ENCODE assay signal across 35 mouse cellular contexts in genomic region chr1:11570274-11570673, GRCm38 (mm10).
"Had no signal": no experiment of that assay in that cellular context is flagged by ENCODE, and none has a peak within 500 bp of the region (broad histone marks: within the 10 kb centered on the region; RNA-seq: fewer than 3 reads in every experiment).

No protein-coding gene starts in this region.

- H3K4me3 ChIP-seq: heart, embryonic 12.5 days; heart, embryonic 13.5 days; heart, embryonic 15.5 days; hindbrain, embryonic 10.5 days; hindbrain, embryonic 12.5 days; hindbrain, embryonic 13.5 days; hindbrain, embryonic 15.5 days; intestine, embryonic 15.5 days; kidney, embryonic 15.5 days; layer of hippocampus, adult 2 months; left cerebral cortex, adult 2 months had no signal

- H3K9ac ChIP-seq: heart, embryonic 12.5 days; heart, embryonic 13.5 days; heart, embryonic 15.5 days; hindbrain, embryonic 12.5 days; hindbrain, embryonic 13.5 days; hindbrain, embryonic 14.5 days; hindbrain, embryonic 15.5 days; intestine, embryonic 15.5 days; kidney, embryonic 15.5 days had no signal

- ATAC-seq: hindbrain, embryonic 16.5 days; hindbrain, postnatal 0 days; inflammation-experienced regulatory T-cells, adult 6 months; intestine, embryonic 15.5 days; intestine, embryonic 16.5 days; intestine, postnatal 0 days had no signal

- H3K36me3 ChIP-seq: heart, embryonic 12.5 days; heart, embryonic 13.5 days; heart, embryonic 15.5 days; hindbrain, embryonic 10.5 days; hindbrain, embryonic 12.5 days; hindbrain, embryonic 13.5 days; hindbrain, embryonic 15.5 days; intestine, embryonic 15.5 days; kidney, embryonic 15.5 days had no signal

- H3K4me1 ChIP-seq: heart, embryonic 12.5 days; heart, embryonic 13.5 days; heart, embryonic 15.5 days; hindbrain, embryonic 10.5 days; hindbrain, embryonic 12.5 days; hindbrain, embryonic 13.5 days; hindbrain, embryonic 15.5 days; intestine, embryonic 15.5 days; kidney, embryonic 15.5 days had no signal

- H3K27ac ChIP-seq: heart, embryonic 13.5 days; heart, embryonic 15.5 days; hindbrain, embryonic 10.5 days; hindbrain, embryonic 12.5 days; hindbrain, embryonic 13.5 days; hindbrain, embryonic 14.5 days; hindbrain, embryonic 15.5 days; hindbrain, postnatal 0 days; intestine, embryonic 15.5 days; kidney, embryonic 15.5 days; kidney, postnatal 0 days; layer of hippocampus, adult 2 months; left cerebral cortex, adult 2 months had no signal

- H3K27me3 ChIP-seq: heart, embryonic 12.5 days; heart, embryonic 13.5 days; heart, embryonic 15.5 days; hindbrain, embryonic 12.5 days; hindbrain, embryonic 13.5 days; hindbrain, embryonic 15.5 days; intestine, embryonic 15.5 days; kidney, embryonic 15.5 days had no signal

- H3K4me2 ChIP-seq: heart, embryonic 11.5 days; heart, embryonic 12.5 days; heart, embryonic 13.5 days; heart, embryonic 15.5 days; hindbrain, embryonic 12.5 days; hindbrain, embryonic 13.5 days; hindbrain, embryonic 14.5 days; hindbrain, embryonic 15.5 days; intestine, embryonic 15.5 days; kidney, embryonic 15.5 days had no signal

- H3K9me3 ChIP-seq: heart, embryonic 12.5 days; heart, embryonic 13.5 days; heart, embryonic 15.5 days; hindbrain, embryonic 10.5 days; hindbrain, embryonic 12.5 days; hindbrain, embryonic 13.5 days; hindbrain, embryonic 15.5 days; intestine, embryonic 15.5 days; kidney, embryonic 15.5 days had no signal

- DNase-seq: heart, postnatal 10 days; heart, postnatal 14 days; heart, postnatal 36 days; heart, postnatal 4 days; kidney, adult 11 months; kidney, adult 18-20 months; kidney, adult 2 months; kidney, adult 8-10 months; kidney, adult 9 months; kidney, postnatal 10 days; kidney, postnatal 14 days; kidney, postnatal 25 days; kidney, postnatal 36 days; kidney, postnatal 4 days; layer of hippocampus, adult 9-11 months; layer of hippocampus, postnatal 36 days had no signal
